Mouse (Mus musculus): ENCODE data around the gene Mrm3.

DNA sequence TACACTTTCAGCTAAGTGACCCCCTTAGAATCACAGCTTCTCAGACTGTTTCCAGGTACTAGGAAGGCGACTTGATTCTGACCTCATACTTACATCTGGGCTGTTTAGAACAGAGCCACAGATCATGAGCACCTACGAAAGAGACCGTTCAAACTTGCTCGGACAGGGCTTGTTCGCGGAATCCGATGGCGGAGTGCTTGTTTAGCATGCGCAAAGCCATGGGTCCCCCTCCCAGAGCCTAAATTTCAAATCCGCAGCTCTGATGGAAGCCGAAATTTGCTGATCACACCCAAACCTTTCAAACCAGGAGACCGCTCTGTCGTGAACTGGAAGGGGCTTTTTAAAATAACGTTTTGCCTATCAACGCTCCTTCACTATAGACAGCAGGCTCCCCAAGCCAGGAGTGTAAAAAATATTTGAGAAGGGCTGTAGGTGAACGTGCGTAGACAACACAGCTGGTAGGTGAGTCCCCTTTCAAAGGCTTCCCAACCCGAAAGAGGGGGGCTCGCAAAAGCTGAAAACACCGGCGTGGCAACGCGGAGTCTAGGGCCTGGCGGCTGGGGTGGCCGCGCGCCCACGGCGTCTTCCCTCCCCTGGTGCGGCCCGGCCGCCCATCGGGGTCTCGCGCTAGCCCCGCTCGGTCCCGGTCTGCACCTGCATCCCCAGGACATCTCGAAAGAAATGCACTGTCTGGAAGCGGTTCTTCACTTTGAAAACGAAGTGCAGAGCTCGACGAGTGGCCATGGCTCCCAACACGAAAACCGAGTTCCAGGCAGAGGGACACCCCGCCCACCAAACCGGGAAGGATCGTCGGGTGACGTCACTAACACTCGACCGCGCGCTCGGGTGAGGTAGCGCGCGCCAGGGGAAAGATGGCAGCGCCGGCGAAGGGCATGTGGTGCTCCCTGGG lies at the start of gene Mrm3, which contains the start of gene Glod4:
- peak; percentile 78 for TF ChIP-seq POLR2A (IDR thresholded peaks at IDR 0.05; ENCODE audit: insufficient read depth, low read depth, low read length)
- no peak for TF ChIP-seq CTCF (IDR thresholded peaks at IDR 0.05)
- TF ChIP-seq EP300 (IDR thresholded peaks at IDR 0.05; ENCODE audit: insufficient read depth, low read depth, low read length) = no peak

All from heart, adult 2 months (tissue).